Mouse (Mus musculus) bone marrow, adult 2 months (tissue): ENCODE results near the gene Endou.

Source experiments
- CTCF ChIP-seq: fragments of 200-500 bp; IDR thresholded peaks from 2 replicates; pipeline ENCODE4 v1.5.1; 2011; ENCODE audit warnings: low read length, control low read depth; ENCODE audit not compliant: control insufficient read depth, insufficient read depth
- POLR2A ChIP-seq: fragments of 200-500 bp; IDR thresholded peaks from 2 replicates; pipeline ENCODE4 v1.6.1; 2011; ENCODE audit warnings: low read depth, mild to moderate bottlenecking, control low read depth, low read length, borderline replicate concordance; ENCODE audit not compliant: control insufficient read depth

DNA sequence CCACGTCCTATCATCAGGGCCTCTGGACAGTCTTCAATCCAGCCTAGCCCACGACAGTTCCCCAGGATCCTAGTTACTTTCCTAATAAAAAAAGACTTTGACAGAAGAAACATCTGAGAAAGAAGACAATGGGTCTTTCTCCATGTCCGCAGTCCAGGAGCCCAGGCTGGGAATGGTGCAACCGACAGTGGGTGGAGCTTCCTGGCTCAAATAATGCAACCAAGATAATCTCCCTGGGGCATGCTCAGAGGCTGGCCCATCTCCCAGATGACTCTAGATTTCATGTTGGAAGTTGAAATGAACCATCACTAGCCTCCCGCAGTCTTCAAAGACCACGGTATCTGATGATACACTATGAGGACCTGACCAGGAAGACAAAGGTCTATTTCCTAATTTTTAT, 60.6 kb downstream of the Endou start:
- TF ChIP-seq POLR2A: no peak
- no peak for TF ChIP-seq CTCF
